Comparison of ENCODE assay signal across 28 mouse cellular contexts in genomic region chr17:14172184-14172583, GRCm38 (mm10). TPM values are rescaled to one million over a fixed set of nuclear protein-coding genes. Genes with fewer than 3 reads are reported as not detected.
DNase-seq lines count a peak whose midpoint lies in the region; ATAC-seq and TF ChIP-seq lines count a peak whose summit lies in the region.
"Had no signal": no experiment of that assay in that cellular context is flagged by ENCODE, and none has a peak within 500 bp of the region (broad histone marks: within the 10 kb centered on the region; RNA-seq: fewer than 3 reads in every experiment).

No protein-coding gene starts in this region.

- H3K4me3 ChIP-seq in heart, embryonic 12.5 days: no peak overlapping the region
- no peak overlapping the region for H3K4me3 ChIP-seq in lung, embryonic 14.5 days (ENCODE audit: low read depth, low read length)
- H3K4me3 ChIP-seq: embryonic facial prominence, embryonic 13.5 days; forebrain, embryonic 10.5 days; forebrain, embryonic 15.5 days; hindbrain, embryonic 13.5 days; neural tube, embryonic 15.5 days; stomach, embryonic 15.5 days had no signal

- no peak for DNase-seq in heart, postnatal 14 days
- no peak for DNase-seq in lung, embryonic 14.5 days
- no peak for DNase-seq in lung, postnatal 10 days
- DNase-seq in thymus, postnatal 4 days: peak; percentile 42
- no peak for DNase-seq in thymus, postnatal 0 days (ENCODE audit: low spot score)
- DNase-seq in gastrocnemius, postnatal 14 days: no peak
- DNase-seq: adrenal gland, postnatal 25 days; cerebellum, adult 11-12 months; cerebellum, adult 9-11 months; embryo, embryonic 11 days; heart, postnatal 4 days; kidney, adult 11 months; kidney, postnatal 25 days; liver; lung, adult 2 months; midbrain, embryonic 14.5 days; right cerebral cortex, postnatal 25 days had no signal

- H3K9ac ChIP-seq in heart, embryonic 12.5 days: no peak overlapping the region
- no peak overlapping the region for H3K9ac ChIP-seq in lung, embryonic 14.5 days
- H3K9ac ChIP-seq: embryonic facial prominence, embryonic 13.5 days; forebrain, embryonic 15.5 days; hindbrain, embryonic 13.5 days; liver, embryonic 14.5 days; neural tube, embryonic 15.5 days; stomach, embryonic 15.5 days had no signal

- peaks cover 69% of the 10 kb centered on the region for H3K27me3 ChIP-seq in heart, embryonic 12.5 days (replicated peaks)
- H3K27me3 ChIP-seq in lung, embryonic 14.5 days (ENCODE audit: insufficient read depth, low read length): no peaks in the 10 kb centered on the region
- H3K27me3 ChIP-seq: embryonic facial prominence, embryonic 13.5 days; forebrain, embryonic 15.5 days; stomach, embryonic 15.5 days had no signal

- intact Hi-C loops in heart, postnatal 14 days (cut with DNase I): no loop called here
- intact Hi-C loops in gastrocnemius, postnatal 14 days (cut with DNase I; ENCODE audit: low total_unique reads): no loop called here

- no peak for TF ChIP-seq CTCF in lung, embryonic 14.5 days (IDR thresholded peaks at IDR 0.05; ENCODE audit: low read depth)

- WGBS in heart, embryonic 12.5 days: 36% methylated on average over 3 of the region's 3 CpGs
- 26% methylated on average over 3 of the region's 3 CpGs for WGBS in lung, embryonic 14.5 days

- H3K4me2 ChIP-seq in heart, embryonic 12.5 days: no peak overlapping the region
- H3K4me2 ChIP-seq in lung, embryonic 14.5 days: no peak overlapping the region
- H3K4me2 ChIP-seq: embryonic facial prominence, embryonic 13.5 days; forebrain, embryonic 15.5 days; hindbrain, embryonic 13.5 days; neural tube, embryonic 15.5 days; stomach, embryonic 15.5 days had no signal

- H3K36me3 ChIP-seq in heart, embryonic 12.5 days: no peaks in the 10 kb centered on the region
- no peaks in the 10 kb centered on the region for H3K36me3 ChIP-seq in lung, embryonic 14.5 days (ENCODE audit: insufficient read depth)
- H3K36me3 ChIP-seq: embryonic facial prominence, embryonic 13.5 days; forebrain, embryonic 10.5 days; forebrain, embryonic 15.5 days; hindbrain, embryonic 13.5 days; neural tube, embryonic 15.5 days; stomach, embryonic 15.5 days had no signal

- ATAC-seq in heart, embryonic 12.5 days (ENCODE audit: insufficient number of reproducible peaks, low FRiP score): 0 out of 2 replicates have a peak, but pooled peaks have one; percentile 33
- 0 out of 2 replicates have a peak, but pooled peaks have one; percentile 29 for ATAC-seq in lung, embryonic 14.5 days (ENCODE audit: insufficient read depth)
- ATAC-seq: CD4-positive, CD25-positive, alpha-beta regulatory T cell, adult 4 months; forebrain, embryonic 15.5 days had no signal

- no peaks in the 10 kb centered on the region for H3K9me3 ChIP-seq in heart, embryonic 12.5 days (replicated peaks)
- H3K9me3 ChIP-seq in lung, embryonic 14.5 days (ENCODE audit: low read depth, low read length): no peaks in the 10 kb centered on the region
- H3K9me3 ChIP-seq: embryonic facial prominence, embryonic 13.5 days; forebrain, embryonic 10.5 days; forebrain, embryonic 15.5 days; hindbrain, embryonic 13.5 days; neural tube, embryonic 15.5 days; stomach, embryonic 15.5 days had no signal

- no peak overlapping the region for H3K27ac ChIP-seq in heart, embryonic 12.5 days (ENCODE audit: poor library complexity, severe bottlenecking)
- H3K27ac ChIP-seq in lung, embryonic 14.5 days (ENCODE audit: low read depth): no peak overlapping the region
- H3K27ac ChIP-seq: embryonic facial prominence, embryonic 13.5 days; forebrain, embryonic 15.5 days; hindbrain, embryonic 13.5 days; liver, embryonic 14.5 days; neural tube, embryonic 15.5 days; stomach, embryonic 15.5 days had no signal

- H3K4me1 ChIP-seq in heart, embryonic 12.5 days (replicated peaks): peaks cover 52% of the 10 kb centered on the region
- H3K4me1 ChIP-seq in lung, embryonic 14.5 days (ENCODE audit: insufficient read depth): peaks cover 18% of the 10 kb centered on the region

RNA-seq across cellular contexts. Expression of gene Dact2, which starts 31.9 kb away (rescaled TPM):
- 1.7 and 2.4 TPM in 2 replicates for polyA plus RNA-seq in heart, embryonic 12.5 days (2016; fragmentation: Nextera tagmentation; extraction: Ambion mirVana)
- 1 to 10 TPM; 1.9 to 2.5 TPM for total RNA-seq in heart, postnatal 14 days (2021)
- polyA plus RNA-seq in lung, embryonic 14.5 days (2014; fragmentation: Nextera tagmentation; extraction: Ambion mirVana): 4.2 and 7.5 TPM in 2 replicates
- 19.5 and 21.1 TPM in 2 replicates for polyA plus RNA-seq in thymus, postnatal 0 days (2015; fragmentation: Nextera tagmentation; extraction: Ambion mirVana)
- total RNA-seq in gastrocnemius, postnatal 14 days (2021): 1 to 10 TPM; 2.2 to 3.6 TPM
- total RNA-seq: megakaryocyte progenitor cell, adult 5-6 weeks; monocyte, adult 5-6 weeks had no signal
- polyA plus RNA-seq: CD4-positive, CD25-positive, alpha-beta regulatory T cell, adult 4 months had no signal
